Mouse (Mus musculus): ENCODE data around the gene Cryba2. TPM values are rescaled to one million over a fixed set of nuclear protein-coding genes. Genes with fewer than 3 reads are reported as not detected.

Gene Cryba2
- under 1 TPM in 1 of 2 experiments, not detected in 1; 0.56 TPM for total RNA-seq (2021)
- long read RNA-seq, experiment 1, result 0 reads
- long read RNA-seq, experiment 2, result 0 reads

- DNase-seq, result peak; percentile 56 to 70
These were observed at the start of gene Cryba2 for GRCm38 (mm10) chr1:74893134-74893855. Gene Cryba2 (minus strand): TSS chr1:74893143.

GRCm38 (mm10) chr1:74941651-74942360 lies 48.9 kb upstream of the Cryba2 start:
- DNase-seq, result no peak

- DNase-seq, result peak in 1 of 2 experiments; percentile 45
These were observed 46.8 kb upstream of the Cryba2 start for GRCm38 (mm10) chr1:74939762-74940161.

GRCm38 (mm10) chr1:74936221-74936830 lies 43.4 kb upstream of the Cryba2 start:
- no peak for DNase-seq

GRCm38 (mm10) chr1:74935402-74935801 lies 42.5 kb upstream of the Cryba2 start, which contains the start of gene Cfap65:
Gene Cfap65 (minus strand): TSS chr1:74935599.
- DNase-seq, result peak; percentile 67

- DNase-seq, result no peak
These were observed 34.8 kb upstream of the Cryba2 start for GRCm38 (mm10) chr1:74927621-74928296.

- DNase-seq, result peak; percentile 61 to 67
These were observed 33.8 kb upstream of the Cryba2 start for GRCm38 (mm10) chr1:74926721-74927120.

GRCm38 (mm10) chr1:74924464-74924863 lies 31.5 kb upstream of the Cryba2 start:
- no peak for DNase-seq

- no peak for DNase-seq
These were observed 22.8 kb upstream of the Cryba2 start for GRCm38 (mm10) chr1:74915706-74916105.

GRCm38 (mm10) chr1:74902191-74902590 lies 9.2 kb upstream of the Cryba2 start:
- no peak for DNase-seq

- peak; percentile 67 to 72 for DNase-seq
These were observed 8.7 kb upstream of the Cryba2 start for GRCm38 (mm10) chr1:74901686-74902085.

GRCm38 (mm10) chr1:74900341-74901285 lies 7.7 kb upstream of the Cryba2 start:
- peak; percentile 34 to 50 for DNase-seq

- no peak for DNase-seq
These were observed 5.9 kb upstream of the Cryba2 start for GRCm38 (mm10) chr1:74898656-74899431.

- DNase-seq, result no peak
These were observed 5.0 kb upstream of the Cryba2 start for GRCm38 (mm10) chr1:74897976-74898375.

- peak; percentile 66 to 76 for DNase-seq
These were observed 2.0 kb upstream of the Cryba2 start for GRCm38 (mm10) chr1:74894966-74895365.

GRCm38 (mm10) chr1:74892351-74893133 lies 401 bp downstream of the Cryba2 start:
- DNase-seq, result no peak

GRCm38 (mm10) chr1:74891513-74891912 lies 1.4 kb downstream of the Cryba2 start:
- DNase-seq, result peak; percentile 33 to 63

- no peak for DNase-seq
These were observed 7.4 kb downstream of the Cryba2 start, which contains the start of gene Fev for GRCm38 (mm10) chr1:74885369-74886042. Gene Fev (minus strand): TSS chr1:74885419.

Measured in adrenal gland, postnatal 36 days (tissue).